Mouse (Mus musculus) gastrocnemius, postnatal 36 days (tissue): ENCODE measurements at regions not wholly inside any gene's neighbourhood (a gene's known extent, or its start where the extent isn't known, plus 50 kb on each side); places are given as distances from the start of the nearest gene placed in this dataset.

Experiments
- DNase-seq, 2 experiments: peaks; one replicate each; pipeline ENCODE4 v3.0.0; 2022
- intact Hi-C: fragments of 180-260 bp; cut with DNase I; formaldehyde crosslinking; loops from one replicate; pipeline ENCODE4 v1.15.1; 2025

GRCm38 (mm10) chr7:72500996-72501395 lies 194.6 kb upstream of the Mctp2 start:
- DNase-seq, result no peak
- intact Hi-C loops, result no loop called here

GRCm38 (mm10) chr7:72501431-72501830 lies 195.0 kb upstream of the Mctp2 start:
- no peak for DNase-seq
- intact Hi-C loops, result no loop called here

GRCm38 (mm10) chr7:72503756-72504155 lies 197.3 kb upstream of the Mctp2 start:
- intact Hi-C loops, result no loop called here
- no peak for DNase-seq

GRCm38 (mm10) chr7:72504268-72504667 lies 197.9 kb upstream of the Mctp2 start:
- intact Hi-C loops, result no loop called here
- DNase-seq, result peak in 1 of 2 experiments; percentile 11

- DNase-seq, result no peak
- intact Hi-C loops, result no loop called here
Measured at GRCm38 (mm10) chr7:72505732-72506460, 199.5 kb upstream of the Mctp2 start.

- intact Hi-C loops, result no loop called here
- no peak for DNase-seq
Measured at GRCm38 (mm10) chr7:72507946-72508345, 201.5 kb upstream of the Mctp2 start.

- intact Hi-C loops, result loop anchor here (10.0 kb wide), 1 partner anchor 1115 kb away; no protein-coding TSS in a partner anchor
Measured at GRCm38 (mm10) chr7:72510116-72510515, 203.7 kb upstream of the Mctp2 start.

GRCm38 (mm10) chr7:72513446-72513845 lies 207.0 kb upstream of the Mctp2 start:
- DNase-seq, result no peak
- intact Hi-C loops, result loop anchor here (10.0 kb wide), 1 partner anchor 1111 kb away; no protein-coding TSS in a partner anchor

More at GRCm38 (mm10) chr7:72510116-72510515, 203.7 kb upstream of the Mctp2 start:
- no peak for DNase-seq

- DNase-seq, result no peak
- intact Hi-C loops, result loop anchor here (10.0 kb wide), 1 partner anchor 1110 kb away; no protein-coding TSS in a partner anchor
Measured at GRCm38 (mm10) chr7:72514851-72515250, 208.4 kb upstream of the Mctp2 start.

GRCm38 (mm10) chr7:72518421-72518972 lies 212.1 kb upstream of the Mctp2 start:
- intact Hi-C loops, result loop anchor here (10.0 kb wide), 1 partner anchor 1106 kb away; no protein-coding TSS in a partner anchor
- no peak for DNase-seq

- intact Hi-C loops, result loop anchor here (10.0 kb wide), 1 partner anchor 1105 kb away; no protein-coding TSS in a partner anchor
Measured at GRCm38 (mm10) chr7:72519359-72520115, 213.1 kb upstream of the Mctp2 start.

GRCm38 (mm10) chr7:72528873-72529272 lies 222.5 kb upstream of the Mctp2 start:
- intact Hi-C loops, result no loop called here
- no peak for DNase-seq

More at GRCm38 (mm10) chr7:72519359-72520115, 213.1 kb upstream of the Mctp2 start:
- DNase-seq, result no peak

GRCm38 (mm10) chr7:72538288-72538687 lies 231.9 kb upstream of the Mctp2 start:
- no peak for DNase-seq
- intact Hi-C loops, result no loop called here

GRCm38 (mm10) chr7:72539915-72540314 lies 233.5 kb upstream of the Mctp2 start:
- no peak for DNase-seq
- intact Hi-C loops, result no loop called here

GRCm38 (mm10) chr7:72541521-72542478 lies 235.4 kb upstream of the Mctp2 start:
- peak in 1 of 2 experiments; percentile 25 for DNase-seq
- intact Hi-C loops, result no loop called here

GRCm38 (mm10) chr7:72543501-72543900 lies 237.1 kb upstream of the Mctp2 start:
- intact Hi-C loops, result no loop called here
- DNase-seq, result no peak

- intact Hi-C loops, result no loop called here
- no peak for DNase-seq
Measured at GRCm38 (mm10) chr7:72543946-72544345, 237.5 kb upstream of the Mctp2 start.

- DNase-seq, result no peak
- intact Hi-C loops, result no loop called here
Measured at GRCm38 (mm10) chr7:72567378-72567777, 261.0 kb upstream of the Mctp2 start.

GRCm38 (mm10) chr7:72569177-72569576 lies 262.8 kb upstream of the Mctp2 start:
- DNase-seq, result no peak
- intact Hi-C loops, result no loop called here

- intact Hi-C loops, result no loop called here
- DNase-seq, result no peak
Measured at GRCm38 (mm10) chr7:72574316-72574715, 267.9 kb upstream of the Mctp2 start.
